Mouse (Mus musculus): Measurements from ENCODE around the gene Cntnap5c. TPM values are rescaled to one million over a fixed set of nuclear protein-coding genes. Genes with fewer than 3 reads are reported as not detected.

Gene Cntnap5c
- polyA plus RNA-seq (2015; fragmentation: Nextera tagmentation; extraction: Ambion mirVana): not detected in 2 replicates

DNA sequence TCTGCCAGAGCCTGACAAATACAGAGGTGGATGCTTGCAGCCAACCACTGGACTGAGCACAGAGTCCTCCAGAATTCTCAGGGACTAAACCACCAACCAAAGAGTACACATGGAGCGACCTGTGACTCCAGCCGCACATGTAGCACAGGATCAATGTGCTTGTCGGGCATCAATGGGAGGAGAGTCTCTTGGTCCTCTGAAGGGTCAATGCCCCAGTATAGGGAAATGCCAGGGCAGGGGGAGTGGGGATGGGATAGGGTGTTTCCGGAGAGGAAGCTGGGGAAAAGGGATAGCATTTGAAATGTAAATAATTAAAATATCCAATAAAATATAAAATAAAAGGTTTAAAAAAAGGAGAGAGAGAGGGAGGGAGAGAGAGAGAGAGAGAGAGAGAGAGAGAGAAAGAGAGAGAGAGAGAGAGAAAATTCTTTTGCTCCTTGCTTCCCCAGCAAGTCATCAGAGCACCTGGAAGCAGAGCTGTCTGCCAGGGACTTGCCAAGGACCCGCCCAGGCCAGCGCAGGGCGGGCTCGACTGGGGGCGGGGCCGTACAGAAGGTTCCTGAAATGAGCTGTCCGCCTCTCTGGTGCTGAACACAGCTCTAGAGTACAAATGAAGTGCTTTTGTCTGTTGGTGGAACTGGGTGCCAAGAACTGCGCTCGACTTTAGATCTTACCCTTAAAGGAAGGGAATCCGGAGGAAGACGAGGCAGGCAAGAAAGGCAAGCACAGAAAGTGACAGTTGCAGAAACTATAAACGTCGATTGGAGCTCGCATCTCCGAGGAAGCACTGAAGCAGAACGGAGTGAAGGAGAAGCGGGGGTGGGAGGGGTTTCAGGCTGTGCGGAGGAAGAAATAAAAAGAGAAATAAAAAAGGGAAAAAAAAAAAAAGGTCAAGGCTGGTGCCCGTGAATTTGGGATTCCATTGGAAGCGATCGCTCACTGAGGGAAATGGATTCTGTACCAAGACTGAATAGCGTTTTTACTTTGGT lies at the start of gene Cntnap5c:
Gene Cntnap5c, plus strand, starts transcription at position 949 of the 989 bp plus-strand sequence.
- Histone ChIP-seq H3K4me2 (replicated peaks; ENCODE audit: low read depth) (no peak within 1 kb of the TSS), H3K27me3 (ENCODE audit: control insufficient read depth, insufficient read depth, low read length) (no peaks in the 10 kb centered on the region), H3K36me3 (ENCODE audit: control insufficient read depth, insufficient read depth, low read length) (no peaks in the 10 kb centered on the region), H3K9ac (ENCODE audit: low read length) (no peak within 1 kb of the TSS), H3K9me3 (ENCODE audit: control insufficient read depth, low read length) (no peaks in the 10 kb centered on the region), H3K27ac (replicated peaks) (no peak within 1 kb of the TSS), H3K4me1 (replicated peaks; ENCODE audit: control insufficient read depth, insufficient read depth) (no peaks in the 10 kb centered on the region), H3K4me3 (ENCODE audit: low read depth, low read length) (no peak within 1 kb of the TSS)
- DNase-seq (ENCODE audit: low spot score) (peak; percentile 78), ATAC-seq (ENCODE audit: low FRiP score, low TSS enrichment) (peak; percentile 84)
- no peak for TF ChIP-seq EP300 (optimal IDR thresholded peaks at IDR 0.05)
- no peak for TF ChIP-seq CTCF (IDR thresholded peaks at IDR 0.05; ENCODE audit: low read depth)
- WGBS: 22% methylated on average over 26 of the region's 26 CpGs

- no peak for ATAC-seq (ENCODE audit: low FRiP score, low TSS enrichment)
- TF ChIP-seq EP300 (optimal IDR thresholded peaks at IDR 0.05) (no peak), CTCF (IDR thresholded peaks at IDR 0.05; ENCODE audit: low read depth) (no peak)
These were observed 27.3 kb upstream of the Cntnap5c start, which contains the start of gene Gm21834 for GRCm38 (mm10) chr17:57742119-57742518. TSS of gene Gm21834 (minus strand) at chr17:57742219.

GRCm38 (mm10) chr17:57758033-57758432 lies 11.3 kb upstream of the Cntnap5c start:
- no peak overlapping the region for H3K27ac ChIP-seq (replicated peaks)
- H3K4me3 ChIP-seq (ENCODE audit: low read depth, low read length): no peak overlapping the region
- no peak overlapping the region for H3K4me2 ChIP-seq (replicated peaks; ENCODE audit: low read depth)
- TF ChIP-seq EP300 (optimal IDR thresholded peaks at IDR 0.05) (no peak), CTCF (IDR thresholded peaks at IDR 0.05; ENCODE audit: low read depth) (no peak)
- no peak overlapping the region for H3K9ac ChIP-seq (ENCODE audit: low read length)
- DNase-seq (ENCODE audit: low spot score) (no peak), ATAC-seq (ENCODE audit: low FRiP score, low TSS enrichment) (no peak)
- no peaks in the 10 kb centered on the region for H3K27me3 ChIP-seq (ENCODE audit: control insufficient read depth, insufficient read depth, low read length)
- H3K9me3 ChIP-seq (ENCODE audit: control insufficient read depth, low read length): no peaks in the 10 kb centered on the region
- WGBS: 44% methylated on average over 1 of the region's 1 CpGs
- H3K36me3 ChIP-seq (ENCODE audit: control insufficient read depth, insufficient read depth, low read length): no peaks in the 10 kb centered on the region
- no peaks in the 10 kb centered on the region for H3K4me1 ChIP-seq (replicated peaks; ENCODE audit: control insufficient read depth, insufficient read depth)

More at GRCm38 (mm10) chr17:57742119-57742518, 27.3 kb upstream of the Cntnap5c start, which contains the start of gene Gm21834:
- DNase-seq (ENCODE audit: low spot score): no peak
- no peaks in the 10 kb centered on the region for H3K9me3 ChIP-seq (ENCODE audit: control insufficient read depth, low read length)
- H3K36me3 ChIP-seq (ENCODE audit: control insufficient read depth, insufficient read depth, low read length): no peaks in the 10 kb centered on the region
- no peak within 1 kb of the TSS for H3K4me3 ChIP-seq (ENCODE audit: low read depth, low read length)
- 75% methylated on average over 5 of the region's 5 CpGs for WGBS
- no peak within 1 kb of the TSS for H3K9ac ChIP-seq (ENCODE audit: low read length)
- H3K4me1 ChIP-seq (replicated peaks; ENCODE audit: control insufficient read depth, insufficient read depth): no peaks in the 10 kb centered on the region
- H3K27me3 ChIP-seq (ENCODE audit: control insufficient read depth, insufficient read depth, low read length): no peaks in the 10 kb centered on the region
- no peak within 1 kb of the TSS for H3K27ac ChIP-seq (replicated peaks)
- no peak within 1 kb of the TSS for H3K4me2 ChIP-seq (replicated peaks; ENCODE audit: low read depth)

DNA sequence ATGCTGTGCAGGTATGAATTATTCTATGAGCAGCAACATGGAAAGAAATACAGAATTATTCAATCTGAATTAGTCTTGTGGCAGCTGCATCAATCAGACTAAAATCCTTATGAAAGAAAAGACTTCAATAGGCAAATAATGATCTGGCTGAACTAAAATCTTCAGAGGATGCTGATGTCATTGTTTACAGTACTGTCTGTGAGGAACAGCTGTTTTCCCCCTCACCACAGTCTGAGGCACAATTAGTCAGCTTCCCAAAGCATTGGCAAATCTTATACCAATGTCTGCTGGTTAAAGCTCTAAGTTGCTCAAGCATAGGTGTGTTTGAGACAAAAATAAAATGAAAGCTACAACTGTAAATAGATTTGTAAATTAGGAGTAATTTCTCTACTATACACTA lies 2.1 kb upstream of the Cntnap5c start:
- no peaks in the 10 kb centered on the region for H3K4me1 ChIP-seq (replicated peaks; ENCODE audit: control insufficient read depth, insufficient read depth)
- TF ChIP-seq CTCF (IDR thresholded peaks at IDR 0.05; ENCODE audit: low read depth) (no peak), EP300 (optimal IDR thresholded peaks at IDR 0.05) (no peak)
- H3K9ac ChIP-seq (ENCODE audit: low read length): no peak overlapping the region
- H3K27ac ChIP-seq (replicated peaks): no peak overlapping the region
- DNase-seq (ENCODE audit: low spot score) (no peak), ATAC-seq (ENCODE audit: low FRiP score, low TSS enrichment) (no peak)
- H3K9me3 ChIP-seq (ENCODE audit: control insufficient read depth, low read length): no peaks in the 10 kb centered on the region
- H3K4me2 ChIP-seq (replicated peaks; ENCODE audit: low read depth): no peak overlapping the region
- H3K36me3 ChIP-seq (ENCODE audit: control insufficient read depth, insufficient read depth, low read length): no peaks in the 10 kb centered on the region
- H3K27me3 ChIP-seq (ENCODE audit: control insufficient read depth, insufficient read depth, low read length): no peaks in the 10 kb centered on the region
- H3K4me3 ChIP-seq (ENCODE audit: low read depth, low read length): no peak overlapping the region

GRCm38 (mm10) chr17:57770904-57771303 lies 1.5 kb downstream of the Cntnap5c start:
- ATAC-seq (ENCODE audit: low FRiP score, low TSS enrichment): no peak
- 15% methylated on average over 4 of the region's 4 CpGs for WGBS

More at GRCm38 (mm10) chr17:57770904-57771303, 1.5 kb downstream of the Cntnap5c start:
- Histone ChIP-seq H3K4me2 (replicated peaks; ENCODE audit: low read depth) (no peak overlapping the region), H3K9me3 (ENCODE audit: control insufficient read depth, low read length) (no peaks in the 10 kb centered on the region), H3K36me3 (ENCODE audit: control insufficient read depth, insufficient read depth, low read length) (no peaks in the 10 kb centered on the region), H3K4me3 (ENCODE audit: low read depth, low read length) (no peak overlapping the region), H3K27me3 (ENCODE audit: control insufficient read depth, insufficient read depth, low read length) (no peaks in the 10 kb centered on the region), H3K27ac (replicated peaks) (no peak overlapping the region), H3K4me1 (replicated peaks; ENCODE audit: control insufficient read depth, insufficient read depth) (no peaks in the 10 kb centered on the region), H3K9ac (ENCODE audit: low read length) (no peak overlapping the region)
- TF ChIP-seq CTCF (IDR thresholded peaks at IDR 0.05; ENCODE audit: low read depth) (peak; percentile 72), EP300 (optimal IDR thresholded peaks at IDR 0.05) (no peak)
- DNase-seq (ENCODE audit: low spot score): no peak
